In genomic region chr15:8709578-8709977, GRCm38 (mm10) we compare ENCODE assay signal across 7 mouse cellular contexts. TPM values are rescaled to one million over a fixed set of nuclear protein-coding genes. Genes with fewer than 3 reads are reported as not detected.
DNase-seq lines count a peak whose midpoint lies in the region; ATAC-seq lines count a peak whose summit lies in the region.

No protein-coding gene starts in this region.

- peak; percentile 17 to 48 for DNase-seq in right cerebral cortex, adult 2 months (ENCODE audit: low spot score in 2 of 2)
- no peak for DNase-seq in right cerebral cortex, adult 18-20 months
- DNase-seq in embryo, embryonic 10.5 days (ENCODE audit: low spot score): peak; percentile 79
- peak; percentile 39 for DNase-seq in hindbrain, embryonic 11.5 days (ENCODE audit: low spot score)
- DNase-seq in lung, postnatal 10 days: peak; percentile 6
- no peak for DNase-seq in urinary bladder, postnatal 14 days (ENCODE audit: low spot score)
- DNase-seq in MN1 (ENCODE audit: low spot score): no peak

- peak overlapping the region; percentile 65 for H3K4me3 ChIP-seq in hindbrain, embryonic 11.5 days (ENCODE audit: low read depth, low read length)

- no peak overlapping the region for H3K27ac ChIP-seq in hindbrain, embryonic 11.5 days (ENCODE audit: low read depth, low read length)

- H3K4me1 ChIP-seq in hindbrain, embryonic 11.5 days (replicated peaks; ENCODE audit: control insufficient read depth, insufficient read depth, low read length): no peaks in the 10 kb centered on the region

- WGBS in hindbrain, embryonic 11.5 days: 3% methylated on average over 11 of the region's 11 CpGs

- ATAC-seq in hindbrain, embryonic 11.5 days (ENCODE audit: low FRiP score): no peak

- H3K36me3 ChIP-seq in hindbrain, embryonic 11.5 days (ENCODE audit: control insufficient read depth, insufficient read depth, low read length): no peaks in the 10 kb centered on the region

- no peaks in the 10 kb centered on the region for H3K27me3 ChIP-seq in hindbrain, embryonic 11.5 days (ENCODE audit: control insufficient read depth, insufficient read depth, low read length)

- no peaks in the 10 kb centered on the region for H3K9me3 ChIP-seq in hindbrain, embryonic 11.5 days (ENCODE audit: control insufficient read depth, low read length)

- peak overlapping the region; percentile 40 for H3K9ac ChIP-seq in hindbrain, embryonic 11.5 days (ENCODE audit: low read depth, low read length)

- H3K4me2 ChIP-seq in hindbrain, embryonic 11.5 days (replicated peaks; ENCODE audit: low read depth, low read length): peak overlapping the region; percentile 92

RNA-seq across cellular contexts. Expression of gene Slc1a3, which starts 1.0 kb away (rescaled TPM):
- 41.8 and 50.2 TPM in 2 replicates for polyA plus RNA-seq in hindbrain, embryonic 11.5 days (2014; fragmentation: Nextera tagmentation; extraction: Ambion mirVana)

Comparison
In these comparisons a context has a peak if more than half of its experiments do, and no peak if none do; other contexts are left out.
1. DNase-seq: peak in right cerebral cortex, adult 2 months (2 of 2), embryo, embryonic 10.5 days (single experiment), hindbrain, embryonic 11.5 days (single experiment) and lung, postnatal 10 days (single experiment); none in right cerebral cortex, adult 18-20 months (single experiment), urinary bladder, postnatal 14 days (single experiment) and MN1 (single experiment).